Mouse (Mus musculus) E14TG2a.4 (cell line): Measurements from ENCODE around the gene Dlx5.

Source experiments
- CTCF ChIP-seq: conservative IDR thresholded peaks from 2 replicates; pipeline ENCODE4 v1.5.1; 2014; ENCODE audit warnings: low read length
- POU5F1 ChIP-seq: IDR thresholded peaks from 2 replicates; pipeline ENCODE4 v1.6.1; 2014; ENCODE audit warnings: low read length, borderline replicate concordance

GRCm38 (mm10) chr6:6850324-6851060 is 31.4 kb downstream of the Dlx5 start:
- TF ChIP-seq CTCF = no peak
- TF ChIP-seq POU5F1 = no peak
